Mouse (Mus musculus) ovary, adult 2 months (tissue): Measurements from ENCODE around the gene Olfr1326-ps1. TPM values are rescaled to one million over a fixed set of nuclear protein-coding genes. Genes with fewer than 3 reads are reported as not detected.

Experiments used
- polyA plus RNA-seq: library from polyadenylated mRNA; depleted of rRNA; stranded (reverse); fragments of >200 nt; gene quantifications from 2 replicates; pipeline ENCODE4 v1.2.3, GENCODE M21; 2012; rRNA removed

The Olfr1326-ps1 gene
- polyA plus RNA-seq, result not detected in 2 replicates

DNA sequence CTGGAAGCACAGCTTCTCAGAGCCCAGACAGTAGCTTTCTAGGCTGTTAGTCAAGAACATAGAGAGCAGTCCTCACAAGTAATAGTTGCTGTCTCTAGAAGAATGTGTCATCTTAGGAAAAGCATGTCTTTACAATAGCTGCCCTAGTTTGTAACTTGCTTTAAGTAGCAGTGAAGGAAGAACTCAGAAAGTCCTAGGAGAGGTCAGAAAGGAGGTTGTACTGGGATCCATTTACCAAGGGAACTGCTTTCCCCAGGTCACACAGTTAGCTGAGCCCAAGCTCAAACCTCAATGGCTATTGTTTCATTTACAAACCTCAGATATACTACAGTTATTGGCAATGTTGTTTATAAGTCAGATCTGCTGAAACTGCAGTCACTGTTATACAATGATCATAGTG, at the start of gene Olfr1326-ps1:
TSS of gene Olfr1326-ps1 (minus strand) at position 101 of the 400 bp plus-strand sequence.

DNA sequence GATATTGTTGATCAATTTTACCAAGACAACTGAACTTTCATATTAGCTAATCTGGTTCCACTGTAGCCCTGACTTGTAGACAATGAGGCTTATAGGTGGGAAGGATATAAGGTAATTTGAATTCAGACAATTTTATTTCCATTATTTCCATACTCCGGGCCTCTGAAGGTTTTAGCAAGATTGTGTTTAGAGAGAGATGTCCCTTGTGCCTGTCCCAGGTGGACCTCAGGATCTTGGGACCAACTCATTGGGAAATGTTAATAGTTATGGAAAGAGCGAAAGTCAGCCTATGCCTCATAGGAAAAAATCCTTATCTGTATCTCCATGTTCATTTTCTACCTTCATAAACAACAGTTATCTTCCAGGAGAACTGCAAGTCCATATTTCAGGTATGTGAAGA, 17.7 kb upstream of the Olfr1326-ps1 start, which contains the start of gene Olfr1325:
TSS of gene Olfr1325 (plus strand) at position 301 of the 400 bp plus-strand sequence.

Other genes with a start within 250 kb of the Olfr1326-ps1 start
- 52.6 and 54.4 TPM in 2 replicates for gene Plxna3, start 245.8 kb downstream of the Olfr1326-ps1 start, polyA plus RNA-seq
- 35.4 and 57.3 TPM in 2 replicates for gene Lage3, start 221.3 kb downstream of the Olfr1326-ps1 start, polyA plus RNA-seq
- 41.1 and 49.1 TPM in 2 replicates for gene Ubl4a, start 201.7 kb downstream of the Olfr1326-ps1 start, polyA plus RNA-seq
- gene Slc10a3, start 201.5 kb downstream of the Olfr1326-ps1 start, polyA plus RNA-seq, result 28.8 and 36.6 TPM in 2 replicates
- 44.5 and 55.3 TPM in 2 replicates for gene Fam3a, start 181.6 kb downstream of the Olfr1326-ps1 start, polyA plus RNA-seq
- gene Ikbkg, start 181.6 kb downstream of the Olfr1326-ps1 start, polyA plus RNA-seq, result 19.2 and 26.4 TPM in 2 replicates
- gene G6pdx, start 145.7 kb downstream of the Olfr1326-ps1 start, polyA plus RNA-seq, result 55.0 and 66.7 TPM in 2 replicates
- gene Gm6880, start 93.5 kb downstream of the Olfr1326-ps1 start, polyA plus RNA-seq, result not detected in 2 replicates
- not detected in 2 replicates for gene Olfr1325, start 17.8 kb upstream of the Olfr1326-ps1 start, polyA plus RNA-seq
- gene Gm5640, start 70.7 kb upstream of the Olfr1326-ps1 start, polyA plus RNA-seq, result not detected in 2 replicates
- gene Gm6890, start 166.0 kb upstream of the Olfr1326-ps1 start, polyA plus RNA-seq, result not detected in 2 replicates